Mouse (Mus musculus): Measurements from ENCODE around the gene Abca13.
"Not testable (repeated sequence)": the region's sequence is repeated elsewhere in the genome, so short reads cannot be mapped to it uniquely, and the experiment has no call there.

Gene Abca13

DNA sequence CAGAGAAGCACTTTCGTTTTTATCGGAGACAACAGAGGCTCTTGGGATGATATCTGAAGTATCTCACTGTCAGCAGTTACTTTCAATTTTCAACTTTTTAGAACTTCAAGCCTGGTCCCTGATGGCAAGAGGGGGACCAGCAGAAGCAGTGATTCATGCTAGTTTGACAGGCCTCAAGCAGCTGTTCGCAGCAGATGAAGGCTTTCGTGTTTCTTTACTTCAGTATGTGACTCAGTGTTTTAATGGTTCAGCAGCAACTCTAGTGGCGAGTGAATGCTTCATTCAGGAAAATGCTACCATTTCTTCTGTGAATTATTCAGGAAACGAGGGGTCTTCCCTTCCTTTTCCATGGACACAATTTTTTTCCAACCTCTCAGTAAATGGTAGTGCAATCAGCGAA is 99.4 kb downstream of the Abca13 start:
- no peak for DNase-seq (ENCODE audit: low spot score)

DNA sequence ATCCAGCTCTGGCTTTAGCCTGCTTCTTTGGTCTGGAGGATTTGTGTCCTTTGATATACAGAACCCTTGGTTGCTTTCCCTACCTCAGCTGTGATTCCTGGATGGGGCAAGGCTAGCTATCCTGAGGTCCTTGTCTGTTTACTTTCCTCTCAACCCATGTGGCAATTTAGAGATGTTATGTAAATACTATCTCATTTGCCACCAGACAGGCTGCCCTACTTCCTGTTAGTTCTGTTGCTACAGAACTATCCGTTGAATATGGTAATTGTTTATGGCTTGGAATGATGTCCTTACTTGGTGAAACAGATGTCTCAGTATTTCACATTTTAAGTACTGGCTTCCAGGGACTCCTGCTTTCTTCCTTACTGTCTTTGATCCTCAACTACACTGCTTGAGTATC is 107.9 kb downstream of the Abca13 start:
- DNase-seq (ENCODE audit: low spot score) = no peak

DNA sequence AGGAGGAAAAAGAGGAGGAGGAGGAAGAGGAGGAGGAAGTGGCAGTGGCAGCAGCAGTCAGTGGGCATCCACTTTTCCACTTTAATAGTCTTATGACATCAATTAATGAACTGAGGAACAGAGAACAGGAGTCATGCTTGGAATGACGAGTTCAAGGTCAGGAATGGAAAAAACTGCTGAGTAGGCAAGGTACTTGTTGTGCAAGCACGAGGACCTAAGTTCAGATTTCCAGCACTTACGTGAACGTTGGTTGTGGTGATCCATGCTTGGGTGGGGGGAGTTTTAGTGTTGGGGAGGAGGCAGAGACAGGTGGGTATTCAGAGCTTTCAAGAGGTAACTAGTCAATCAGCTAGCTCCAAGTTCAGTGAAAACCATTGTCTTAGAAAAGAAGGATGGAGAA is 113.7 kb downstream of the Abca13 start:
- no peak for DNase-seq (ENCODE audit: low spot score)

DNA sequence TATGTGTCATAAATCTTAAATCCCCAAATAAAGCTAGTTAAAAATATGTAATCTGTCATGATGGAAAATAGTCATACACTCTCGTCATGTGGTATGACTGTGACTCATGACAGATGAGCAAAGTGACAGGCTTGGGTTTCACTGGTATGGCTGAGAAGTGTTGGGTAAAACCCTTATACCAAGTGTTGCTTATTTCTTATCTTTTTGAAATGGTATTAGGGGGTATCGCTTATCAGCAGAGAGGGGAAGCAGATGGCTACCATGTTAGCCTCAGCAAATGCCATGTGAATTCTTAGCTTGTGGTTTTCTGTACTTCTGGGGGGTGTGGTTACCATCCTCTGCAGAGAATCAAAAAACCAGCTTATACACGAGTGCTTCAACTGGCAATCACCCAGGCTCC is 124.8 kb downstream of the Abca13 start:
- DNase-seq (ENCODE audit: low spot score) = no peak

DNA sequence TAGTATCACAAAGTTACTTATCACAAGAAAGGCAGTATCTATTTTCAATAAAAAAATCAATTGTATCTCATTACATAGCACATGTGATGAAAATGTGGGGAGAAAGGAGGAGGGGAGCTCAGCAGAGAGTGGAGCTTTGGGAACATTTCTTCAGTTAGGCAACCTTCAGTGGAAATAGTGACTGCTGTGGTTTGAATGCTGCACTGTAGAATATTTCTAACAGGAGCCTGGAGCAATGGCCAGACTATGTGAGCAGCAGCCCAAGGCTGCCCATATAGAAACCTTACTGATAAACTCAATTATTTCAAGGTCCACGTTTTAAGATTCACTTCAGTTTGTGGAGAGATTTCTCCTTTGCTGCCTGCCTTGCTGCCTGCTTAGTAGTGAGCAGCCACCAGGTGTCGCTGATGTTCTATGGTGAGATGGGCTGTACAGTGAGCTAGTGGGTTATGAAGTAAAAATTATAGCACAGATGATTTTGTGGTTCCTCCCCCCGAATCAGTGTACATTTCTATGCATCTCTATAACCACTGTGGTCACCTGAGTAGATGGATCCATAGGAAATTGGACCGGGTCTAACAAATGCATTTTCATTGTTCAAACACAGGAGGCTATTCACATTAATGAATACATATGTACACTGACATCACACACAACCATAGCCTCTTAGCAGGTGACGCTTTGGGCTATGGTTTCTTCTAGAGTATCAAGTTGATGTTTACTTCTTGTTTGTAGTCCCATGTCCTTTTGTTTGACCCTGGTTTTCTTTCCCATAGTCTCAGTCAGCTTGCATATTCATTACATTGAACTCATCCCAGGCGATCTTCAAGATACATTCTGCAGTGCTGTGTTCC is 125.6 kb downstream of the Abca13 start:
- no peak for DNase-seq (ENCODE audit: low spot score)

DNA sequence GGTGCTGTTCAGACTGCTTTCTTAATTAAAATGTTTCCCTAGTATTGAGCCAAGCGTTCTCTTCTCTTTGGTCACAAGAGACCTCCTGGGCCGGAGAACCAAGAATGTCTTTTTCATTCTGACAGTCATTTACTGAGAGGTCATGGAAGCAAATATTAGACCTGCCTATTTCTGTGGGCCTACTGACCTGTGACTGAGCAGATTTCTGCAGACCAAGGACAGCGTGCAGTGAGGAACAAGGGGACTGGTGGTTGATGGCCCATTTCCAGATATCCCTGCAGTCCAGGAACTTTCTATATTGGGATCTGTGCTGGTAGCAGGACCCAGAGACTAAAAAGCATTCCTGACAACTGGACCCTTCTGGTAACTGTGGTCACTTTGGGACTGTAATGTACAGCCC is 146.4 kb downstream of the Abca13 start:
- no peak for DNase-seq (ENCODE audit: low spot score)

DNA sequence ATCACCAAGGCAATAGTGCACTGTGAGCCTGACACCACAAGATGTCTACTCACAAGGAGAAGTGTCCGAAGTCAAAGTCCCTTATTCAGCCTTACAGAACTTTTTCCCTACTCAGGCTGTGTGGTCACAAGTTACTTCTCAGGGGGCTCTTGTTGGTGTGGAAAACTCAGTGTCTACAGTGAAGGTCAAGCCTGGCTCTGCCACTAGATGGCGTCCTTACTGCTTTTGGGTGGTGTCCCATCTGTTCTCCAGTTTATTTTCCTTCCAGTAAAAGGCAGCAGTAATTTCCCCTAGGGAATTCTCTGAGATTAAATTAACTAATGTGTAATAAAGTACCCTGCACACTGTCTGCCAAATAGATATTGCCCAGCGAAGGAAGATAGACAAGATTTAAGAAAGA is 156.0 kb downstream of the Abca13 start:
- DNase-seq (ENCODE audit: low spot score) = no peak

DNA sequence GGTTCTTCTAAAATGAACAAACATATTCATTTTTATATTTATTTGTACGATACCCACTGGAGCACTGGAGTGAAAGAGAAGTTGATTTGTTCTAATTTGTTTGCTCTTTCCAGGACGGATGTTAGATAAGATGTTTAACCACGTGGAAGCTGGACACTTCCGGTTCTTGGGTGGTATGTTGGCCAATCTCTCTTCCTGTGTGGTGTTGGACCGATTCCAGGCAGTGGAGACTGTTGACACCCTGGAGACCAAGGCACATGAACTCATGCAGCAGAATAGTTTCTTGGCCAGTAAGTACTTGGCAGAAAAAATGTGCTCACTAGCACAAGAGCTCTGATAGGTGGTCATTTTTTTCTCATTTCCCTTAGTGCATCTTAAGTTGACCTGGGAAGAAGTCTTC is 181.4 kb downstream of the Abca13 start:
- DNase-seq (ENCODE audit: low spot score) = no peak

DNA sequence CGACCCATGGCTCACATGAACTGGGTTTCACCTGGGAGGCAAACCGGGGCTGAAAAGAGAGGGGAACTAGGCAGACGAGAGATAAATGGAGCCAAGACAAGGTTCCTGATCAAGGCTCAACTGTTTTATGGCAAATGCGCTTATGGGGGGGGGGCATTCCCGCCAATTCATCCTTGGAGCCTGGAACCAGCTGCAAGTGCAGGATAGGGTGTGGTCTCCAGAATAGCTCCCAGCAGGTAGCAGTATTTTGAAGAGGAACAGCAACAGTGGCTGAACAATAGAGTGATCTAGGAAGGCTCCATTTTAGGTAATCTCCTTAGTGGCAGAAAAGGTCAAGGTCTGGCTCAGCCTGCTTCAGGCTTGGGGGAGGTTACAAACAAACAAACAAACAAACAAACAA is 182.7 kb downstream of the Abca13 start:
- not testable (repeated sequence) for DNase-seq (ENCODE audit: low spot score)

DNA sequence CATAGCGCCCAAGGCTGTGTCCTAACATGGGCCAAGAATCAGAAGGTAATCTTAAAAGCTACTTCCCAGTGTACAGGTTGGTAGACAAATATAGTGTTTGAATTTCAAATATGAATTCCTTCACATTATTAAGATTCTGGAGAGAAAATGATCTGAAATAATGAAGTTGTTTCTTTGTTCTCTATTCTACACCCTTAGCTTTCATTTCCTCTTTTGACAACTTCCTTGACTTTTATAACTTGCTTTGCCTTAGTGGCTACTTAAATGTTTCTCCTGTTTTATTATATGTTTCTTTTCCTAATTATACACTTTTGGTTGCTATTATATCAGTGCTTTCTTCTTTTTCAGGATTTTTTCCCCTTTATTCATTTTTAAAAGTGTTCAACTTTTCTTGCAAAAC is 196.8 kb downstream of the Abca13 start:
- no peak for DNase-seq (ENCODE audit: low spot score)

DNA sequence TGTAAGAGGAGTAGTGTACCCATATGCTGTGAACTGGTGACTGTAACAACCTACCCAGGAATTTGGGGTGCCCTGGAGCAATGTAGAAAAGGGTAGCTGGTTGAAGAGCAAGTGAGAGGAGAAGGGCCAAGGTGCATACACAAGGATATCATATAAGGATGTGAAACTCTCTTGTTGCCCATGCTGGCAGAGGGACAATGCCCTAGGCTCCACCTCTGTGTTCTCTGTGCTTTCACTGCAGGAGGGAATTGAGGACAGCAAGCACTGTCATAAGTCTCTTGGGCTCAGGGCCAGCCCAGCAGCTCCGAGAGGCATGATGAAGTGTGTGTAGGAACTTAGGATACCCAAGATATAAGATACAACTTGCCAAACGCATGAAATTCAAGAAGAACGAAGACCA is 225.2 kb downstream of the Abca13 start:
- DNase-seq (ENCODE audit: low spot score) = no peak

DNA sequence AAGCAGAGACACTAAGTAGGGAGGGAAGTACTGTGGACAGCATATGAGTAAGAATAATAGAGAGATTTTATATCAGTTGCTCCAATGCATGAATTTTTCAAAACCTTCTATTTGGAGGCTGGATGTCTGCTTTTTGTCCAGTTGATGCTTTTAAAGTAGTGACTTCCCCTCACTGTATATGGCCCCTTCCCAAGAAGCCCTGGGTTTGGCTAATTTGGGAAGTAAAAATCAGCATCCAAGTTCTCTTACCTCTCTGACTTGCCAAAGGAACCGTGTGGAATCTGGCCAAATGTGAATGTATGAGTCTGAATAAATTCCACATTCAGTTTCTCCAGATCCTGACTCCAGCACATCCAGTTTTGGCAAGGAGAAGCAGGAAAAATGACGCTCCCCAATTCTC is 228.5 kb downstream of the Abca13 start:
- no peak for DNase-seq (ENCODE audit: low spot score)

DNA sequence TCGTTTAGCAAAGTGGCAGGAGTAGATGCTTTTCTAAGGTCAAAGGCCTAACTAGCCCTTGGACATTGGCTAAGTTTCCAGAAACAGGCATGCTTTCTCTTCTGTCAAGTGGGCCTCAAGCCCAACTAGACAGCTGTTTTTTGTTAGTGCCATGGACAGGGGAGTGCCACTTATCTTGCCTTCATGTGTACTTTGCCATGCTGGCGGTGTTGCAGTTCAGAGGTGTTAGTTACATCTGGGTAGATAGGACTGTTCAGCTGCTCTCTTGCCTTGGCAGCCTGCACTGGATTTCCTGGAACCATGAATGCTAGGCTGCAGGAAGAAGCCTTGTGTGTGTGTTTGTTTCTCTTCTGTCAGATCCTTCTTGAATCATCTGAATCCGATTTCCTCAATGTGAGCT is 235.7 kb downstream of the Abca13 start:
- no peak for DNase-seq (ENCODE audit: low spot score)

DNA sequence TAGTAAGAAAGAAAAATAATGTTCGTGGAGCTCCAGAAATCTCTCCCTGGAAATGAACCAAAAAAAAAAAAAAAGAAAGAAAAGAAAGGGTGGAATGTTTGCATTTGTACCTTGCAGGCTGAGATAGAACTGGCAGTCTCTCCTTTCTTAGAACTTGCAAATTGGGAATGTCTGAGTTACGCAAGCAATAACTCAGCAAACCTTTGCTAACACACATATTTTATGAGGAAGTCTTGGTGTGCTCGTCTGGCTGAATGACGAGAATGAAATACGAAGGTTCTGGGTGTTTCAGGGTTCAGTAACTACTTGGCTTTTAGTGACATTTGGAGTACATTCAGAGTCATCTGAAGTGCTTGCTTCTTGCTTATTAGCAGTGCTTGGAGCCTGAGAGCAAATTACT is 241.1 kb downstream of the Abca13 start:
- DNase-seq (ENCODE audit: low spot score) = no peak

DNA sequence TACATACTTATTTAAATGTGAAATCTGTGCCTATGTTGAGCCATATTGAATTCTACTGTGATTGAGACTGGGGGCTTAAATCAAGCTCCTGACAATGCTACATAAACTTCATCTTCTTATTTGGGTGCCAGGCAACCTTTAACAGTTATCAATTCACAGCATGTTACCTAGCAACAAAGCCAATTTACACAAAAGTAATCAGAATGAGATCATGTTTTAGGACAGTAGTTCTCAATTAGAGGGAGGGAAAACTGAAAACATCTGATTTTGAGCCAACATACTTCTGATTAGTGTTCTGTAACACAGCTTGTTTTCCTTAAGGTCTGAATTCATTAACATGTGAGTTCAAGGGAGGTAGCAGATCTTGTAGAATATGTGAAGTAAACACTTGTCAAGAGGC is 244.9 kb downstream of the Abca13 start:
- no peak for DNase-seq (ENCODE audit: low spot score)

DNA sequence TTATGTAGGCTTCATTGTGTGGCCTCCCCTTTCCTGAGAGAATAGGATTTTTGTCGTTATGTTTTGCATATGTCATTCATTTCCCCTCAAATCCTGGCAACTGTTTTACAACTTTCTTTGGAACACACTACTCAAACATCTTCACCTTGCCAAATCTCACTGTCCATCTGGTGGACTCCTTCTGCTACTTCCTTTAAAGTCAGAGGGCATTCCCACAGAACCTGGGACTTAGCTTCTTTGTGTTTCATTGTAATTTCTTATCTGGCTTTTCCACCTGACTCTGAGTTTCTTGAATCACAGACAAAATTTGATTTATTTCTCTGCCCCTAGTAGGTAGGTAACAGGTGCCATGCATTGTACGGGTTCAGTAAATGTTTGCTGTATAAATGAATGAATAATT is 248.0 kb downstream of the Abca13 start:
- no peak for DNase-seq (ENCODE audit: low spot score)

DNA sequence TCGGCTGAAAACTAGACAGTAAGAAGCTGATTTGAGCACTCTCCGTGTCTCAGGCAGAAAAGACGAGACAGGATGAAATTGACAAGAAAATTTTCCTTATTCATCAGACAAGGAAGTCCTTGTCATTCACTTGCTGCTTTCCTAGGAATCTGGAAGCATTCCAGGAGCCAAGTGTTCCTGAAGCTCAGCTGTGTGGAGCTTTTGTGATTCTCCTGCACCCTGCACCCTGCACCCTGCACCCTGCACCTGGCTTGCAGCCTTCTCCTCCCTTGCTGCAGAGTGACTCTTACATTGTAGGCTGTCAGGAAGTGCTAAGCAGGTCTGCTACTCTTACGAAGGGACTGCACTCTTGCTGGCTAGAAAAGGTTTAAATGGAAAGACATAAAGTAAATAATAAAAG is 249.4 kb downstream of the Abca13 start:
- DNase-seq (ENCODE audit: low spot score) = no peak

DNA sequence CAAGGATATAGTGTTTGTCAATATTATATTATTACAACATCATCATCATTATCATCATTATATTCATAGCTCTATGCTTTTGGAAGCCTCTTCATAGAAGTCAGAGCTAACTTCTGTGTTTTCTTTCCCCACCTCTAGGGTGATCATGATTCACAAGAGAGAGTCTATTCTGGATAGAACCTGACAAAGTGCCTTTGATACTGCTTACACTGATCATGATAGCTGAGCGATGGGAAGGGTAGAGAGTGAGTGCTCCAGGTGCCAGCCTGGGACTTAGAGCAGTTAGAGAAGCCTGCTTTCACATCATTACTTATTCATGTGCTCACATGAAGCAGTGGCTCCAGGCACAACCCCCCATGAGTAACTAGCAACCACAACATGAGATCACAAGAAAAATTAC is 280.7 kb downstream of the Abca13 start:
- DNase-seq (ENCODE audit: low spot score) = no peak

DNA sequence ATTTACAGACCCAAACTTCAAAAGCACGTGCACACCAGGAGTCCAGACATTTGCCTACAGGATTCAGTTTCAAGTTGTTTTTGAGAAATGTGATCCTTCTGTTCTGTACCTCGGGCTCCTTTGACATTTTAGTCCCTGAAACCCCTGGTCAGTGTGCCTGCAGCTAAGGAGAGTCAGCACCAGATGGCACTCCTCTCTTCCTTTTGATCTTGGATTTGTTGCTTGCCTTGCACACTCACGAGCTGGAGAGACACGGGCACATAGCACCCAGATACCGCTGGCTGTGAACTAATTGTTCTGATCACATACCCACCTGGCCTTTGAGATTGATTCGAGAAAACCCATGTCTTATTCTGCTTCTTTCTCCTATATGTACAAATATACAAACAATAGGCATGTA is 289.8 kb downstream of the Abca13 start:
- DNase-seq (ENCODE audit: low spot score) = no peak

DNA sequence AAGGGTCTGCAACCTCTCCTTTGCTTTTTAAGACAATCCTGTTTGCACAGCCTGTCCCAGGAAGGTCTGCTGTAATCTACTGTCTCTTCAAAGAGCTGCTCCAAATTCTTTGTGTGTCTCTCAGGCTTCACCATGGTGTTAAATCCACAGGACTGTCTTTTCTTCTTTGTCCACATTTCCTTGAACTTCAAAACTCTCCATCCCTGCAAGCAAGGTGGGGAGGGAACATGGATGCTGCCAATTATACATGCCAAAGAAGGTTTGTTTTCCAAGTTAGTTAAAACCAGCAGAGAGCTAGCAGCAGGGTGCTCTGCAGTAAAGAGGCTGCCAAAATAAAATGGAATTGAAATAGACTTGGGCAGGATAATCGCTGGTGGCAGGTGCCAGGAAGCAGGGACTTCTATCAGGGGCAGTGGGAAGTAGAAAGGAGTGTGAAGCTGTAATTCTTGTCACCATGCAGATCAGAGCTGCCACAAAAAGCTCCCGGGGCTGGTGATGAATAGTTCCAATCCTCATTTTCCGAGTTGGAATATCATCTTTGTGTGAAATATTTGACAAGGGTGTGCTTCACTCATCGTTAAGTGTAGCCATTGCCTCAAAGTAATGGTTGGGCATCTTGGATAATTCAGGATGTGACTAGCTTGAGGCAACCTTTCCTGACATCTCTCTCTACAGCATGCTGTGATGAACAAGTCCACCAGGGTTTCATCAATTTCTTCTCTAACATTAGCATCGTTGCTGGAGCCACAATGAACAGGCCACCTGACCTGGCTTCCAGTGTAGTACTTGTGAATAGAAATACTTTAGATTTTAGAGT is 308.8 kb downstream of the Abca13 start:
- no peak for DNase-seq (ENCODE audit: low spot score)

DNA sequence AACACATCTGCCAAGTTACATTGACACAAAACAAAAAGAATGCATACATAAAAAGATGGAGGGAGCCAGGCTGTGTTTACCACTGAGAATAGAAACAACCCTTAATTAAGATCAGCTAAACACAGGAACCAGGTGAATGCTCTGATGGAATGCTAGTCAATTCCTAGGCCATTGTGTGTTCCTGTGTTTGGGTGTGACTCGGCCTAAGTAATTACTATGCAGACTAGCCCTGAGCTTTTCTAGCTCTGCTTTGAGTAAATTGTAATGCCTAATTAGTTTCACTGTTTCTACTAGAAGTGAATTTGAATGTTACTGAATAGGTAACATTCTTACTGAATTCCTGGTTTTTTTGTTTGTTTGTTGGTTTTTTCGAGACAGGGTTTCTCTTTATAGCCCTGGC is 323.2 kb downstream of the Abca13 start:
- DNase-seq (ENCODE audit: low spot score) = not testable (repeated sequence)

DNA sequence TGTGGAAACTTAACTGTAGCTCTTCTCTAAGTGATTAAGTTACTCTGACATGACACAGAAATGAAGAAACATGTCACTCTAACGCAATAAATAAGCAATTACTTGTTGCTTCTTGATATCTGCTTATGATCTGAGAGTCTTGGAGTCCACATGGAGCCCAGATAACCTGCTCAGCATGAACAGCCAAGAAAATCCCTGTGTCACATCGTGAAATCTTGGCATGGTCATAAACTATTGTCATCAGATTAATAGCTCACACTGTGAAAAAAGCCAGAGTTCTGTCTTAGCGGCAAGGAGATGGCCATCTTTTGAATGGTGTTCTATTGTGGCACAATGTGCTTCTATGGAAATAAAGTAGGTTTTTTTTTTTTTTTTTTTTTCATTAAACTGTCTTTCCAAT is 336.8 kb downstream of the Abca13 start:
- DNase-seq (ENCODE audit: low spot score) = no peak

DNA sequence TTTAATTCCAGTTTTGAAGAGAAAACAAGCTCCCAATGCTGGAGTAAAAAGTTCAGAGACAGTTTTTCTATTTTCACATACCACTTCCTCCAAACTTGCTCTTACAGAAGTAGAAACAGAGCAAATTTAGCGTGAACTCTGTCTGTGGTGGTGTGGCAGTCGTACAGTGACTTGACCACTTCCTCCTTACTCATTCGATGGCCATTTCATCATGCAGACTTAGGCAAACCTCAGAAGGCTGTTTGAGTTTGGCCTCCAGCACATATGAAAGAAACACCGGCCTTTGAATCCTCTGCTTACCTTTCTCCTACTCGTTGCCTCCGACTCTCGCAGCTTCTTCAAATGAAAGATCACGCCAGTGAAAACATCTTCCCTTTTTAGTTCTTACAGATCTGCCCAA is 340.0 kb downstream of the Abca13 start:
- DNase-seq (ENCODE audit: low spot score) = no peak

DNA sequence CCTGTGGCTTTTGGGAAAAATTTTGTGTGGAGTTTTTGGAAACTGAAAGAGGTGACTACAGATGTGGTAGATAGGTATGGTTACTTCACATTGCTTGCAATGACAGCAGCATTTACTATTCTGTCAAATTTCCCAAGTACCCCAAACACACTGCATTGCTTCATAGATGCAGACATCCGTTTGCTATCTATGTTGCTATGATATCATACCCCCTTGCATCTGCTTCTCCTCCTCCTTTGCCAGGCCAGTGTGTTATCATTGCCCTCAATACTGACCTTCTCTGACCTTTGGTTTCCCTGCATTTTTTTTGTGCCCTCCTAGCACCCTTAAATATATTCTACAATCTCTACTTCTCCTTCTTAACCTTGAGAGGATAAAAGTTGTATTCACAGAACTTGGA is 341.4 kb downstream of the Abca13 start:
- no peak for DNase-seq (ENCODE audit: low spot score)
